Mouse (Mus musculus) spleen, postnatal 36 days (tissue): ENCODE measurements around the gene Atg7.

Experiments used
- DNase-seq, 2 experiments: peaks; one replicate each; pipeline ENCODE4 v3.0.0; 2022; ENCODE audit warnings: low spot score in 2 of 2, mixed read lengths in 1 of 2

Atg7 gene

GRCm38 (mm10) chr6:114904818-114905217, 261.9 kb downstream of the Atg7 start:
- DNase-seq = no peak

DNA sequence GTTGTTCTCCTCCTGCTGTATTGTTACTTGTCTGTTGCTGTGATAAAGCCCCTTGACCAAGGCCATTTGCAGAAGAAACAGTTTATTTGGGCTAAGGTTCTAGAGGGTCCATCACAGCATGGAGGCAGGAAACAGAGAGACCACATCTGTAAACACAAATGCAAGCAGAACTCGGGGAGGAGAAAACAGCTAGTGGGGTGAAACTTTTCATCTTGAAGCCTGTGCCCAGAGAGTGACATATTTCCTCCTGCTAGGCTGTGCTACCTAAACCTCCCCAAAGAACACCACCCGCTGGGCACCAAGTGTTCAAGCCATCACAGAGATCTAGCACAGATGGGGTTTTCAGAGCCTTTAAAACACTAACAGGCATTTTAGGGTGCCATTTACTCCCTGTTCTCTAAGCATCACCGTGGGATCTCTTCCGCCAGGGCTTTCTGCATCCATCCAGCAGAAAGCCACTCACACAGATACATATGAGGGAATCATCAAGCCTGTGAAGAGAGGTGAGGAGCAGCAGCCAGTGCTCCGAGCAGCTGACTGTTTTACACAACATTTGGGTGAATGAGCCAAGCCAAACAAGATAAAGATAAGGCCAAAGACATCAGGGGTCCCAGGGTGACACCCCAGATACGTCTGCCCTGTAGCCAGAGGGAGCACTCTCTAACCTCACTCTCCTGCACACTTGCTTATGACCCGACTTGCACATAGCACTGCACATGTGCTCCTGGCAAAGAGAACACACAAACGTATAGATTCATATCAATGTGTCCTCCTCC, 262.5 kb downstream of the Atg7 start:
- no peak for DNase-seq

DNA sequence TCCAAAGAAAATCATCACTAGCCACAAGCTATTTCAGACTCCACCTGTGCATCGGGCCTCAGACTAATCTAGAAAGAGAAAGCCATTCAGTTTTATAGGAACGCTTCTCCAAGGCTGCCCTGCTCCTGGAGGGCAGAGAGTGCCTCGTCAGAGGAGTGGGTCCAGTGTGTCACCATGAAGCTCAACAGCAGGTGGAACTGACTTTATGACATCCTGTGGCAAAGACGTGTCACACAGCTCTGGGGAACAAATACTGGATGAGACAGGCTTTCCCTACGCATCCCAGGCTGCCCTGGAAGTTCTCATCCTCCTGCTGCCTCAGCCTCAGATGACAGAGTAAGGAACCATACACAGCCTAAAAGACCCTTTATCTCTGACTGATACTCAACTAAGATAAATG, 263.3 kb downstream of the Atg7 start:
- DNase-seq = no peak

GRCm38 (mm10) chr6:114907459-114907858, 264.6 kb downstream of the Atg7 start:
- DNase-seq = no peak

DNA sequence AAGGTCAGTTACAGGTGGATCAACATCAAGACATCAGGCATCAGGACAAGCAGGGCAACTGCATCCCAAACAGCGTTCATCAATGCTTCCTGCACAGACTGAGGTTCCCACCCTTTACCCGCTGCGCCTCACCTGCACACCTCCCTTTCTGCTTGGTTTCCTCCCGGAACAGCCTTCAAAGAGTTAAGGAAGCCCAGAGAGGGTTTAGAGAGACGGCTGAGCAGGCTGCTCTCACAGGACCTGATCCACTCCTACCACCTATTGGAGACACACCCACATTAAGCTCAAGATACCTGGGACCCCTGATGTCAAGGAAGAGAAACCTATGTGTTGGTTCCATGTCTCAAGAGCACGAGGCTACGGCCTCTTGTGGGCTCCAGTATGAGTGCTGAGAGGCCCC, 266.9 kb downstream of the Atg7 start:
- DNase-seq = no peak
